Mouse (Mus musculus) brown adipose tissue, adult 24 weeks (tissue): ENCODE measurements around the gene Endou. TPM values are rescaled to one million over a fixed set of nuclear protein-coding genes. Genes with fewer than 3 reads are reported as not detected.
"Not testable (repeated sequence)": the region's sequence is repeated elsewhere in the genome, so short reads cannot be mapped to it uniquely, and the experiment has no call there.

Experiments
- H3K27ac ChIP-seq: fragments of 200-500 bp; replicated peaks from 2 replicates; pipeline ENCODE4 v1.5.1; 2012; ENCODE audit warnings: low read depth, mild to moderate bottlenecking, low read length
- H3K4me1 ChIP-seq: fragments of 200-500 bp; 2 replicates; pipeline ENCODE4 v1.6.1; 2012; ENCODE audit warnings: low read length, mixed read lengths; ENCODE audit not compliant: control insufficient read depth, insufficient read depth, insufficient read length
- H3K4me3 ChIP-seq: fragments of 200-500 bp; 2 replicates; pipeline ENCODE4 v1.5.1; 2012; ENCODE audit warnings: low read depth, mild to moderate bottlenecking, low read length, moderate library complexity; ENCODE audit not compliant: insufficient read depth
- polyA plus RNA-seq: library from polyadenylated mRNA; stranded (reverse); fragments of >200 nt; gene quantifications from 2 replicates; pipeline ENCODE4 v1.2.4, GENCODE M21; 2012; ENCODE audit not compliant: missing spikeins, insufficient read depth, insufficient read length

Gene Endou
- polyA plus RNA-seq, 1 experiment, result 2.0 TPM

DNA sequence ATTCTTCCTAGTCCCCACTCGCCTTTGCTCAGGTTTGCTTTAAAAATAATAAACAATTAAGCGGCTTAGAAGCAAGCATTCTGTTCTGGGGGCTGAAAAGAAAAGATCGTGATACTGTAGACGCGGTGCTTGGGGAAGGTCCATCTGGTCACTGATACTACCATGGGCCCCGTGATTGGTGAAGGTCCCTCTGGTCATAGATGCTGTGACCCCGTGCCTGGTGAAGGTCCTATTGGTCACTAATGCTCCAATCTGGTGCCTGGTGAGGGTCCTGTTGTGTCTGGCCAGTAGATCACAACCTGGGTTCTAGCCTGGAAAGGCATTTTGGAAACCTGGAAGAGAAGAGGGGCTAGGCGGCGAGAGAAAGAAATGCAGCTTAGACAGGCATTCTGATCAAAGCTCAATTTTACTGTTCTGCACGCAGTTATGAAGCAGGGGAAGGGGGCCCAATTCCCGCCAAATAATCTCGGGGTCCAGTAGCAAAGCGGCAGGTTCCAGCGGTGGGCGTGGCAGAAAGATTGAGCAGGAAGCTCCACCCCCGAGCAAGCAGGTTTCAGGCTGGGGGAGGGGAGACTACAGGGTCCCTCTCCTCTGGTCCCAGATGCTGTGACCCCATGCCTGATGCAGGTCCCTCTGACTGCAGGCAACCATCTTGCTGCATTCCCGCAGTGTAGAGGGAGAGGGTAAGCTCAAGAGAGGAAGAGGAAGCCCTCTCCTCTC, 62.8 kb downstream of the Endou start:
- not testable (repeated sequence) for H3K4me3 ChIP-seq, H3K4me1 ChIP-seq, H3K27ac ChIP-seq

DNA sequence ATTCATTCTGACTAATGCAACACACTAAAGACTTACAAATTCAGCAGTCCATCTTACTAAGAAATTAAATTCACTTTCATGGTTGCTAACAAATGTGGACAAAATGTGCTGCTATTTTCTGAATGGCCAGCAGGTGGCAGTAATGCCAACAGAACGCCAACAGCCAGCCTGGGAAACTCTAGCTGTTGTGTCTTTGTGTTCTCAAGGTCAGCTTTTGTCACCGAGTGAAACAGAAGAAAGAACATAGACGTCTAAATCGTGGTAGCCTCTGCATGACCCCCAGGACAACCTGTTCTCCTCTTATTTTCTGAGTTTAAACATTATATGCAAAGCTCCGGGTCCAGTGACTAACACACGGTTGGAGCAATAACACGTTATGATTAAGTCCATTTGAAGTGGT, 63.7 kb downstream of the Endou start:
- H3K4me1 ChIP-seq, result peaks cover 3% of the 10 kb centered on the region; the same call in 1 of the 2 replicates

DNA sequence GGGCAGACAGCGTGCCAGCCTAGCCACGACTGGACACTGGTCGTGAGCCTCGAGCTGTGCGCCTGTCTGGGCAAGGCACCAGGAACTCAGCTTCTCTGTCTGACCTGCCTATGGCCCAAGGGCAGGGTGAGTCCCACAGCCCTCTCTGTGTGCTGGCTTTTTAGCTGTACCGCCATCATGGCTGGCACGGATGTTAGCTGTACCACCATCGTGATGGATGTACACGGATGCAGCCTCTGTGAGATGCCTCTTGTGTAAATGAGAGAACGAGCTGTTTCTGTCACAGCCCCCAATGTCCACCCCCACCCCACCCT, 64.7 kb downstream of the Endou start:
- Histone ChIP-seq H3K4me1 (peaks cover 3% of the 10 kb centered on the region; the same call in 1 of the 2 replicates), H3K4me3 (no peak overlapping the region), H3K27ac (no peak overlapping the region)

More for the DNA sequence above, 63.7 kb downstream of the Endou start:
- Histone ChIP-seq H3K27ac (no peak overlapping the region), H3K4me3 (no peak overlapping the region)

DNA sequence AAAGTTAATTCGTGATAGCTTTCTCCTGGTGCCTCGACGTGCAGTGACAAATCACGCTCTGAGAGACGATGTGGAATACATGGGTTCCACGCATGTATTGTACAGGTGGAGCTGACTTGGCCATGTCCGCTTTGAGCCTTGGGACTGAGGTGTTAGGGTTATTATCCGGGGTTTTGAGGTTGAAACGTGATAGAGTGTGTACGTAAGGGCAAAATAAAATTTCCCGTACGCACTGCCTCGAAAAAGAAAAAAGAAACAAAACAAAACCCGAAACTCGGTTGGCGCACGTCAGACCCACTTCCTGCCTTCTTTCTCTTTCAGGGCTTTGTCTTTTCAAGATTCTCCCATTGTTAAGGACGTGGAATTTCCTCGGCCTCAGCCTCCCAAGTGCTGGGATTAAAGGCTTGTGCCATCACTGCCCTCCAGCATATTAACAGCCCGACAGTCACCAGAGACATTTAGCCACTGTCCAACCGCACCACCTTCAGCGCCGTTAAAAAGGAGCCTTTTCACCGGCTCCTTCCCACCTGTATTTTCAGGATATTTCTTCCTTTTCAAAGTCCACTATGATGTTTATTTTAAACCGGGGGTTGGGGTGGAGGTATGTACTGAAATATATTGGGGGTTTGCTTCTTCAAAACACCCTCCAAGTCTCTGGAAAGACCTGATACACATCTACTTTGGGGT, 65.2 kb downstream of the Endou start:
- Histone ChIP-seq H3K27ac (no peak overlapping the region), H3K4me3 (no peak overlapping the region), H3K4me1 (peaks cover 3% of the 10 kb centered on the region; the same call in 1 of the 2 replicates)

DNA sequence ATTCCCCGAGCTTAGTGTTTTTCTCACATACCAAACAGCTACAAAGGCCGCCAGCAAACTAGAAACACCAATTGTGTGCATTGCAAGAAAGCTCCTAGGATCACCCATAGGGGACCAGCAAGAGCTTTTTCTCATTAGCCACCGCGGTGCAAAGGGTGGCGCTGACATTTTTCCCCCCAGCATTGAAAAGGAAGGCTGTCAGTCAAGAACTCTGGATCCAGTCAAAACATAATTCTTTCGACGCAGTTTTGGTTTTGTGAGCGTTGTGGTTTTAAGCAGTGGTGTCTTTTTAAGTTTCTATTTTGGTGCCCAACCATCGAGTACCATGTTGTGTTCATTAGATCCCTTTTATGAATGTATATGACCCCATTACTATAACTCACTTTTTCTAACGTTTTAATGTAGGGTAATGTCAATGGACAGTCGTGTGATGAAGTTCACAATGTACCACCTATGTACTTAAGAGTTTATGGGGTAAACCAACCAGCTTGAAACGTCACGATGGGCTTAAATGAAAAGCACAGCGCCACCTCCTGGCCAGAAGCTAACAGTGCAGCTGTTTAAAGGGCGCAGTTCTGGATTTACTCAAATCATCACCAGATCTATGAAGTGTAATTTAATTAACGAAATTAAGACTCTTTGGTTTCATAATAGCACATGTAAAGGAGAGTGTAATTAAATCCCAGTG, 66.0 kb downstream of the Endou start:
- Histone ChIP-seq H3K4me3 (no peak overlapping the region), H3K27ac (no peak overlapping the region), H3K4me1 (no peaks in the 10 kb centered on the region)

DNA sequence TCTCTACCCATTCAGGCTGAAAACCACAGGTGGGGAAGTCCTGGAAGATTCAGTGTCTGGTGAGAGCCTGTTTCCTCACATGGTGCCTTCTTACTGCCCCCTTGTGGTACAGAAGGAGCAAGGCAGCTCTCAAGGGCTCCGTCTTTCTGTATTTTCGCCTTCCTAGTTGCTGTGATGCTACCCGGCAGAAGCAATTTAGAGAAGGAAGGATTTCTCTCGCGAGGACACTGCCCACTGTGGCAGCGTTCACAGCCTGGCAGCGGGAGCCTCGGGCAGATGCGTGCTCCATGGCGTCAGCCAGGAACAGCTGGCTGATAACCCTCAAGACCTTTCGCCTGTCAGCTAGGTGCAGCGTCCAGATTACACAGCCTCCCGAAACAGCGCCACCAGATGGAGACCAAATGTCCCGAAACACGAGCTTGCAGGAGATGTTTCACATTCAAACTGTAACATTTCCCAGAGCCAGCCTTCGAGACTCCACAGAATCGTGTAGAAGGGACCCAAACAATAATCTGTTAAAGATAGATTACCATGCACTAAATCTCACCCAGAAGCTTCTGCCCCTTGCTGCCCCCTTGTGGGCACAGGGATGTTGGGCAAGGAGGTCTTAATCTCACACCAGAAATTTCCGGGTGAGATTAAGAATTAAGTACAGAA, 67.3 kb downstream of the Endou start:
- H3K27ac ChIP-seq, result no peak overlapping the region
- no peaks in the 10 kb centered on the region for H3K4me1 ChIP-seq

More for the DNA sequence above, 67.3 kb downstream of the Endou start:
- H3K4me3 ChIP-seq, result peak overlapping the region; percentile 51

Other genes with a start within 250 kb of the Endou start
- gene Rpap3, start 25.5 kb downstream of the Endou start, polyA plus RNA-seq, result 7.5 and 8.8 TPM in 2 replicates
- 6.1 and 6.6 TPM in 2 replicates for gene Rapgef3, start 36.6 kb upstream of the Endou start, polyA plus RNA-seq
- 70.5 and 79.9 TPM in 2 replicates for gene Slc48a1, start 47.2 kb upstream of the Endou start, polyA plus RNA-seq
- gene Hdac7, start 113.2 kb upstream of the Endou start, polyA plus RNA-seq, result 10.0 and 10.2 TPM in 2 replicates
- 0.25 and 1.5 TPM in 2 replicates for gene Vdr, start 179.3 kb upstream of the Endou start, polyA plus RNA-seq
- gene Tmem106c, start 232.9 kb upstream of the Endou start, polyA plus RNA-seq, result 19.7 and 33.2 TPM in 2 replicates